Mouse (Mus musculus) neural tube, embryonic 11.5 days (tissue): Measurements from ENCODE around the gene Emc7. TPM values are rescaled to one million over a fixed set of nuclear protein-coding genes. Genes with fewer than 3 reads are reported as not detected.
"Not testable (repeated sequence)": the region's sequence is repeated elsewhere in the genome, so short reads cannot be mapped to it uniquely, and the experiment has no call there.

Experiments used
- ATAC-seq: fragments of 200-750 bp; cut with Nextera tagmentation; 2 replicates; pipeline ENCODE4 v1.8.0; 2017; ENCODE audit warnings: moderate number of reproducible peaks, mild to moderate bottlenecking, moderate TSS enrichment, moderate library complexity; ENCODE audit not compliant: insufficient read depth, low FRiP score, low TSS enrichment
- DNase-seq: peaks from one replicate; pipeline ENCODE4 v3.0.0-alpha.2; 2015; ENCODE audit warnings: low spot score
- H3K27ac ChIP-seq: fragments of 300-500 bp; sonication (generic); 2 replicates; pipeline ENCODE4 v1.5.1; 2014; ENCODE audit warnings: low read depth, mild to moderate bottlenecking, low read length
- H3K27me3 ChIP-seq: fragments of 300-500 bp; sonication (generic); 2 replicates; pipeline ENCODE4 v1.6.1; 2014; ENCODE audit warnings: mild to moderate bottlenecking, low read length, mixed read lengths; ENCODE audit not compliant: control insufficient read depth, insufficient read depth
- H3K36me3 ChIP-seq: fragments of 300-500 bp; sonication (generic); 2 replicates; pipeline ENCODE4 v1.6.1; 2014; ENCODE audit warnings: mild to moderate bottlenecking, low read length, moderate library complexity, mixed read lengths; ENCODE audit not compliant: control insufficient read depth, insufficient read depth
- H3K4me1 ChIP-seq: fragments of 300-500 bp; sonication (generic); 2 replicates; pipeline ENCODE4 v1.6.1; 2014; ENCODE audit warnings: low read length, mixed read lengths; ENCODE audit not compliant: control insufficient read depth, insufficient read depth
- H3K4me2 ChIP-seq: fragments of 300-500 bp; sonication (generic); 2 replicates; pipeline ENCODE4 v1.6.1; 2014; ENCODE audit warnings: low read depth, mild to moderate bottlenecking, moderate library complexity
- H3K4me3 ChIP-seq: fragments of 300-500 bp; sonication (generic); 2 replicates; pipeline ENCODE4 v1.5.1; 2014; ENCODE audit warnings: low read depth, low read length
- H3K9ac ChIP-seq: fragments of 300-500 bp; sonication (generic); 2 replicates; pipeline ENCODE4 v1.6.1; 2014; ENCODE audit warnings: mild to moderate bottlenecking, low read length
- H3K9me3 ChIP-seq: fragments of 300-500 bp; sonication (generic); 2 replicates; pipeline ENCODE4 v1.6.1; 2016; ENCODE audit warnings: low read length; ENCODE audit not compliant: control insufficient read depth
- WGBS: fragments of 180-500 bp; shearing (Covaris S2); extraction: QIAGEN DNeasy Blood & Tissue Kit; methylation state at CpG from one replicate; pipeline ENCODE4 v1.1.7; 2014; 5-methylcytosine and 5-hydroxymethylcytosine counted together
- polyA plus RNA-seq: library from polyadenylated mRNA; unstranded; fragments of >200 nt; fragmentation: Nextera tagmentation; extraction: Ambion mirVana; gene quantifications from 2 replicates; pipeline ENCODE4 v1.2.1, GENCODE M21; 2014

The Emc7 gene
- polyA plus RNA-seq = 11.1 and 11.6 TPM in 2 replicates

DNA sequence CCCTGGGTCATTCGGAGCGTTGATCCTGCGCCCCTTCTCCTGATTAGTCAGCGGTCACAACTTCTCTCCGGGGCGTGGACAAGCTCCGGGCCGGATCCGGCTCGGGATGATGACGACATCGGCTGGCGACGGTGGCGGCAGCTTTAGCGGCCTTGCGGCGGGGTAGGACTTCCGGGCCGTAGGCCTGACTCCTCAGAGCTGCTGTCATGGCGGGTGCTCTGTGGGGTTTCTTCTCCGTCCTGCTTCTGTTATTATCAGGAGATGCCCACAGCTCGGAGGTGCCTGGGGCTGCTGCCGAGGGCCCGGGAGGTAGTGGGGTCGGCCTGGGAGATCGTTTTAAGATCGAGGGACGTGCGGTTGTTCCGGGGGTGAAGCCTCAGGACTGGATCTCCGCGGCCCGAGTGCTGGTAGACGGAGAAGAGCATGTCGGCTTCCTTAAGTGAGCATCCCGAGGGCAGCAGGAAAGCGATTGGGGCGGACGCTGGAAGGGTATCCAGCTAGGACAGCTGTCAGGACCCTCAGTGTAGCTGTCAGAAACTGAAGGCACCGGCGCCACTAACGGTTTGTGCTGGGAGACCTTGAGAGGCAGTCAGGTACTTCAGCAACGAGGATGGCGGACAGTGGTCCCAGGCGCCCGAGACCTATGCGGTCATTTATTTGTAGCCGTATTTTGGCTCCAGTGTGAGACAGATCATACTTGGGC, at the start of gene Emc7:
Gene Emc7 (plus strand): TSS at position 136 of the 703 bp plus-strand sequence.
- no peaks in the 10 kb centered on the region for H3K27me3 ChIP-seq
- ATAC-seq (peak; percentile 97), DNase-seq (peak; percentile 97)
- H3K9me3 ChIP-seq = no peaks in the 10 kb centered on the region
- no peaks in the 10 kb centered on the region; the same call in 1 of the 2 replicates for H3K4me1 ChIP-seq
- peak within 1 kb of the TSS; percentile 79 for H3K9ac ChIP-seq
- H3K4me3 ChIP-seq = peak within 1 kb of the TSS; percentile 80
- peak within 1 kb of the TSS; percentile 59 for H3K4me2 ChIP-seq
- H3K36me3 ChIP-seq = no peaks in the 10 kb centered on the region
- WGBS = under 1% methylated on average over 49 of the region's 49 CpGs
- peak within 1 kb of the TSS; percentile 31; the same call in 1 of the 2 replicates for H3K27ac ChIP-seq

DNA sequence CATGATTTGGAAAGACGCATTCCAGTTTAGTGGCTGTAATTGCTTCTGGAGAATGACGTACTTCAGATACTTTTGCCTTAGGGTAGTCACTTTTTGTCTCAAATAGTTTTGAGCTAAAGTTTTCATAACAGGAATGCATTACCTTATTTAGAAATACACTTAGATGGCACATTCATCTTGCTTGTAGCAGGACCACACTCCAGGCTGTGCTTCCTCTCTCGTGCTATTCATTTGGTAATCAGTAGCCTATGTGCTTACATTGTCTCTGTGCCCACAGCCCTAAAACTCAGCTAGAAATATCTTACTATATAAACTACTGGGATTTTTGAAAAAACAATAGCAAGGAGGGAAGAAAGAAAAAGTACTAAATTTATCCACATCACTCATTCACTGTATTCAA, 47.8 kb upstream of the Emc7 start:
- Histone ChIP-seq H3K9ac (no peak overlapping the region), H3K27ac (no peak overlapping the region), H3K36me3 (no peaks in the 10 kb centered on the region), H3K4me2 (no peak overlapping the region), H3K27me3 (no peaks in the 10 kb centered on the region), H3K4me3 (no peak overlapping the region), H3K4me1 (no peaks in the 10 kb centered on the region), H3K9me3 (no peaks in the 10 kb centered on the region)
- WGBS = 91% methylated on average over 3 of the region's 3 CpGs
- no peak for ATAC-seq
- DNase-seq = no peak

DNA sequence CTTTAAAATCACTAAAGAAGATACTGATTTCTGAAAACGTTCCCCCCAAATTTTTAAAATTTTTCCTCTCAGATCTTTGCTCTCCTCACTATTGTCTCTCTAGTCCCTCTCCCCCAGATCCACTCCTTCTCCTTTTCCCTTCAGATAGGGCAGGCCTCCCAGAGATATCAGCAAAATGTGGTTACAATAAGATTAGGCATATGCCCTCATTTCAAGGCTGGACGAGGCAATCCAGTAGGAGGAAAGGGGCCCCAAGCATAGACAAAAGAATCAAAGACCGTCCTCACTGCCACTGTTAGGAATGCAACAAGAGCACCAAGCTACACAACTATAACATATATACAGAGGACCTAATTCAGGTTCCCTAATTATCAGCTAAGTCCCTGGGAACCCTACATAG, 29.5 kb upstream of the Emc7 start:
- Histone ChIP-seq H3K36me3 (no peaks in the 10 kb centered on the region), H3K4me1 (no peaks in the 10 kb centered on the region), H3K9ac (no peak overlapping the region), H3K4me2 (no peak overlapping the region), H3K27ac (no peak overlapping the region), H3K27me3 (no peaks in the 10 kb centered on the region), H3K9me3 (no peaks in the 10 kb centered on the region), H3K4me3 (no peak overlapping the region)
- ATAC-seq (no peak), DNase-seq (no peak)
- WGBS = 81% methylated on average over 3 of the region's 3 CpGs

GRCm38 (mm10) chr2:112428534-112428933, 26.3 kb upstream of the Emc7 start:
- H3K9ac ChIP-seq, H3K9me3 ChIP-seq, H3K4me2 ChIP-seq, H3K36me3 ChIP-seq, H3K4me3 ChIP-seq, H3K27ac ChIP-seq, H3K27me3 ChIP-seq, H3K4me1 ChIP-seq, ATAC-seq, DNase-seq: not testable (repeated sequence)
- WGBS = 94% methylated on average over 3 of the region's 3 CpGs

- 90% methylated on average over 4 of the region's 4 CpGs for WGBS
These were observed 25.1 kb upstream of the Emc7 start for GRCm38 (mm10) chr2:112429665-112430064.

GRCm38 (mm10) chr2:112430403-112430802, 24.4 kb upstream of the Emc7 start:
- WGBS = 86% methylated on average over 5 of the region's 5 CpGs
- no peak overlapping the region for H3K4me2 ChIP-seq
- H3K27me3 ChIP-seq = no peaks in the 10 kb centered on the region
- no peak overlapping the region for H3K9ac ChIP-seq
- H3K4me1 ChIP-seq = no peaks in the 10 kb centered on the region
- H3K4me3 ChIP-seq = no peak overlapping the region
- ATAC-seq (no peak), DNase-seq (no peak)
- H3K36me3 ChIP-seq = no peaks in the 10 kb centered on the region
- no peak overlapping the region for H3K27ac ChIP-seq
- H3K9me3 ChIP-seq = no peaks in the 10 kb centered on the region

More at GRCm38 (mm10) chr2:112429665-112430064, 25.1 kb upstream of the Emc7 start:
- no peaks in the 10 kb centered on the region for H3K27me3 ChIP-seq
- no peak overlapping the region for H3K9ac ChIP-seq
- DNase-seq = no peak
- no peaks in the 10 kb centered on the region for H3K9me3 ChIP-seq
- no peaks in the 10 kb centered on the region for H3K36me3 ChIP-seq
- H3K4me1 ChIP-seq = no peaks in the 10 kb centered on the region
- no peak for ATAC-seq
- no peak overlapping the region for H3K27ac ChIP-seq
- H3K4me3 ChIP-seq = no peak overlapping the region
- no peak overlapping the region for H3K4me2 ChIP-seq

GRCm38 (mm10) chr2:112432523-112432922, 22.3 kb upstream of the Emc7 start:
- Histone ChIP-seq H3K9me3 (no peaks in the 10 kb centered on the region), H3K36me3 (no peaks in the 10 kb centered on the region), H3K4me1 (no peaks in the 10 kb centered on the region), H3K27ac (no peak overlapping the region), H3K4me2 (no peak overlapping the region), H3K9ac (no peak overlapping the region), H3K27me3 (no peaks in the 10 kb centered on the region), H3K4me3 (no peak overlapping the region)
- WGBS = 87% methylated on average over 2 of the region's 2 CpGs
- ATAC-seq = no peak
- DNase-seq = no peak

DNA sequence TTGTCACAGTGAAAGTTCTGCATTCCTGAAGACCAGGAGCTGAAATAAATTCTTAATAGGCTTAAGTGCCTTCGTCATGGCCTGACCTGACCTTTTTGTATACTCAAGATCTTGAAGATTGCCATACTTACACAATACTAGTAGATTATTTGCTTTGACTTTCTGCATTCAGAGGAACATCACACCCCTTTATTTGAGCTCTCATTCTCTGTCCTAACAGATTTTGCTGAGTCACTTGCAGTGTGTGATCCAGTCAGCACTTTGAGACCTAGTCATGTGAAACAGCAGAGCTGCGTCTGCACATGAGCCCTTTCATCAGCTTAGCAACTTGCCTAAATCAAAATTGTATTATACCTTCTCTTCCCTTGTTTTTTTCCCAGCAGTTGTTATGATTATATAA, 21.4 kb upstream of the Emc7 start:
- WGBS = 96% methylated on average over 2 of the region's 2 CpGs
- DNase-seq (no peak), ATAC-seq (no peak)

DNA sequence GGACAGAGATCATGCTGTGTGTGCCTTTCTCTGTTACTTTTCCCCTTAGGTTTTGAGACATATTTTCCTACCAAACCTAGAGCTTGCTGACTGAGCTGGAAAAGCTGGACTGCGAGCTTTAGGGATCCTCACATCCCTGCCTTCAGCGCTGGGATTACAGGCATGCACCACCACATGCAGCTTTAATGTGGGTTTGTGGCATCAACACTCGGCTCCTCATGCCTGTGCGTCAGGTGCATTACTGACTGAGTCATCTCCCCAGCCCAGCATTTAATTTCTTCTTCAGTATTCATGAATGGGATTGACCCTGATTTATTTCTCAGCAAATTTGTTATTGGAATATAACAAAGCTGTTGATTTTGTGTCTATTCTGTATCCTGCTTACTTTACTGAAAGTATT, 18.5 kb upstream of the Emc7 start:
- no peaks in the 10 kb centered on the region for H3K4me1 ChIP-seq
- H3K4me3 ChIP-seq = no peak overlapping the region
- no peak overlapping the region for H3K4me2 ChIP-seq
- no peak overlapping the region for H3K9ac ChIP-seq
- WGBS = 82% methylated on average over 4 of the region's 4 CpGs
- H3K36me3 ChIP-seq = no peaks in the 10 kb centered on the region
- no peak for ATAC-seq
- H3K27ac ChIP-seq = no peak overlapping the region
- DNase-seq = no peak
- no peaks in the 10 kb centered on the region for H3K9me3 ChIP-seq
- H3K27me3 ChIP-seq = no peaks in the 10 kb centered on the region

More for the DNA sequence above, 21.4 kb upstream of the Emc7 start:
- H3K4me3 ChIP-seq = no peak overlapping the region
- no peak overlapping the region for H3K9ac ChIP-seq
- no peak overlapping the region for H3K27ac ChIP-seq
- no peaks in the 10 kb centered on the region for H3K36me3 ChIP-seq
- no peaks in the 10 kb centered on the region for H3K9me3 ChIP-seq
- no peaks in the 10 kb centered on the region for H3K4me1 ChIP-seq
- no peaks in the 10 kb centered on the region for H3K27me3 ChIP-seq
- no peak overlapping the region for H3K4me2 ChIP-seq
